Mouse (Mus musculus) intestine, embryonic 14.5 days (tissue): ENCODE measurements around the gene Rgs6. TPM values are rescaled to one million over a fixed set of nuclear protein-coding genes. Genes with fewer than 3 reads are reported as not detected.
A peak's percentile ranks its signal among the peaks of the same experiment; 100 is the strongest.

Experiments used
- ATAC-seq: fragments of 200-750 bp; cut with Nextera tagmentation; replicated peaks from 2 replicates; pipeline ENCODE4 v1.8.0; 2017; ENCODE audit warnings: low read depth, moderate number of reproducible peaks, moderate TSS enrichment, moderate library complexity; ENCODE audit not compliant: low FRiP score, low TSS enrichment
- DNase-seq: peaks from one replicate; pipeline ENCODE4 v3.0.0-alpha.2; 2018; ENCODE audit warnings: low spot score
- H3K27ac ChIP-seq: fragments of 300-500 bp; sonication (generic); 2 replicates; pipeline ENCODE4 v1.5.1; 2014; ENCODE audit warnings: low read depth, mild to moderate bottlenecking, control low read depth
- H3K27me3 ChIP-seq: fragments of 300-500 bp; sonication (generic); replicated peaks from 2 replicates; pipeline ENCODE4 v1.6.1; 2014; ENCODE audit warnings: low read length, control low read depth; ENCODE audit not compliant: control insufficient read depth, insufficient read depth
- H3K36me3 ChIP-seq: fragments of 300-500 bp; sonication (generic); 2 replicates; pipeline ENCODE4 v1.6.1; 2014; ENCODE audit warnings: low read length, control low read depth; ENCODE audit not compliant: control insufficient read depth, insufficient read depth
- H3K4me1 ChIP-seq: fragments of 300-500 bp; sonication (generic); replicated peaks from 2 replicates; pipeline ENCODE4 v1.6.1; 2014; ENCODE audit warnings: low read length, control low read depth, mixed read lengths; ENCODE audit not compliant: control insufficient read depth, insufficient read depth
- H3K4me2 ChIP-seq: fragments of 300-500 bp; sonication (generic); 2 replicates; pipeline ENCODE4 v1.6.1; 2014; ENCODE audit warnings: low read length
- H3K4me3 ChIP-seq: fragments of 300-500 bp; sonication (generic); 2 replicates; pipeline ENCODE4 v1.5.1; 2014; ENCODE audit warnings: low read depth, low read length, control low read depth, mixed read lengths
- H3K9ac ChIP-seq: fragments of 300-500 bp; sonication (generic); 2 replicates; pipeline ENCODE4 v1.6.1; 2014; ENCODE audit warnings: mild to moderate bottlenecking, low read length
- H3K9me3 ChIP-seq: fragments of 300-500 bp; sonication (generic); 2 replicates; pipeline ENCODE4 v1.6.1; 2016; ENCODE audit warnings: low read length, control low read depth; ENCODE audit not compliant: control insufficient read depth
- WGBS: fragments of 180-500 bp; shearing (Covaris S2); extraction: QIAGEN DNeasy Blood & Tissue Kit; methylation state at CpG from one replicate; pipeline ENCODE4 v1.1.7; 2014; 5-methylcytosine and 5-hydroxymethylcytosine counted together
- polyA plus RNA-seq: library from polyadenylated mRNA; unstranded; fragments of >200 nt; fragmentation: Nextera tagmentation; extraction: Ambion mirVana; gene quantifications from 2 replicates; pipeline ENCODE4 v1.2.1, GENCODE M21; 2014

The Rgs6 gene
- polyA plus RNA-seq, 1 experiment from 2014 or later = 1.9 TPM

DNA sequence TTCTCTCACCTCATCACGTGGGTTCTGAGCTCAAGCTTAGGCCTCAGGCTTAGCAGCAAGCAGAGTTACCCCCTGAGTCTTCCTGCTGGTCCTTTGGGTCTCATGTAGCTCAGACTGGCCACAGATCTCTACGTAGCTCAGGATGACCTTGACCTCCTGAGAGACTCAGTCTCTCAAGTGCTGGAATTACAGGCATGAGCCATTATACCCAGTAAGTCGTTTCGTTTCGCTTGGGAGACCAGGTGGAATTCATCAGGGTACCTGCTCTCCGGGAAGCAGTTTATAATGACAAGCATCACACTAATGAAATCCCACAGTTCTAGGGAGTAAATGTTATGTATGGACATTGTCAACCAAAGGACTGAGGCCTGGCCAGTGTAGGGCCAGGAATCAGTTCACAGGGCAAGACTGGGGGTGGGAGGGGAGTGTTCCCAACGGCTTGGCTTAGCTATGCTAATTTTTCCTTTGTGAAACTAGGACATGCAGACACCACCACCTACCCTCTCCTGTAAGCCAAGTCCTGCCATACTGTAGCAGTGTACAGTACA lies 670 bp upstream of the Rgs6 start:
- H3K9me3 ChIP-seq = no peaks in the 10 kb centered on the region
- H3K27me3 ChIP-seq = no peaks in the 10 kb centered on the region
- no peak overlapping the region for H3K27ac ChIP-seq
- WGBS = 46% methylated on average over 7 of the region's 7 CpGs
- no peaks in the 10 kb centered on the region; the same call in 1 of the 2 replicates for H3K4me1 ChIP-seq
- H3K4me3 ChIP-seq = no peak overlapping the region
- no peaks in the 10 kb centered on the region for H3K36me3 ChIP-seq
- no peak overlapping the region for H3K9ac ChIP-seq
- ATAC-seq = no peak
- no peak for DNase-seq
- H3K4me2 ChIP-seq = no peak overlapping the region

DNA sequence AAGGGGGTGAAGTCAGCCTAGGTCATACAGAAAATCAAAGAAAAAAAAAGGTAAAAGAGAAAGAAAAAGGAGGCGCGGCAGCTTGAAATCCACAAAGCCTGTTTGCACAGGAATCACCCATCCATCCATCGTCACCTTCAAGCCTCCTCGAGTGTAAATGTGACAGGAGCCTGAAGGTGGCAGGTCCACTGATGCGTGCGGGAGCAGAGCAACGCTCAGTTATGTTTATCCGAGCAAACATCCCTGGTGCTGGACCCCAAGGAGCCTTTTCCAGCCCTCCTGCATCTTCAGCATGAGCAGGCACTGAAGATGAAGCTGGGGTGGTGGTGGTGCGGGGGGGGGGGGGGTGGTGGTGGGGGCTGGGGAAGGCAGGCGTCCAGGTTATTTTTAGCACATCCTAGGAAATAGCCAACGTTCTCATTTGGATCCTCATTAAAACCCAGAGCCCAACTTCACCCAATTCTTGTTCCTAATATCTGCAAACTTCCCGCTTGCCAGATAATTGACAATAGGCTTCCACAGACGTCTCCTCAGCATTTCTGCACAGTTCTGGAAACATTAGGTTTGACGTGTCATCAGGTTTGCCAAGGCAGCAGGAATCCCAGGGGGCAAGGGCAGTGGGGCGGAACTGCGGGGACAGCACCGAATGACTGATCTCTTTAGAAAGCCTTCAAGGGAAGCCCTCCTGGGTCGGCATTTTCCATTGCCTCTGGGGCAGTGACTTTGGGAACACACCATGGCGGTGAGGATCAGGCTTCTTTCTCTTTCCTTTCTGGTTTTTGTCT lies 946 bp downstream of the Rgs6 start:
- ATAC-seq = no peak
- Histone ChIP-seq H3K27me3 (no peaks in the 10 kb centered on the region), H3K4me2 (no peak overlapping the region), H3K4me1 (no peaks in the 10 kb centered on the region; the same call in 1 of the 2 replicates), H3K9ac (no peak overlapping the region), H3K36me3 (no peaks in the 10 kb centered on the region), H3K9me3 (no peaks in the 10 kb centered on the region; the same call in 1 of the 2 replicates), H3K27ac (no peak overlapping the region), H3K4me3 (no peak overlapping the region)
- 40% methylated on average over 18 of the region's 19 CpGs for WGBS
- DNase-seq = no peak

DNA sequence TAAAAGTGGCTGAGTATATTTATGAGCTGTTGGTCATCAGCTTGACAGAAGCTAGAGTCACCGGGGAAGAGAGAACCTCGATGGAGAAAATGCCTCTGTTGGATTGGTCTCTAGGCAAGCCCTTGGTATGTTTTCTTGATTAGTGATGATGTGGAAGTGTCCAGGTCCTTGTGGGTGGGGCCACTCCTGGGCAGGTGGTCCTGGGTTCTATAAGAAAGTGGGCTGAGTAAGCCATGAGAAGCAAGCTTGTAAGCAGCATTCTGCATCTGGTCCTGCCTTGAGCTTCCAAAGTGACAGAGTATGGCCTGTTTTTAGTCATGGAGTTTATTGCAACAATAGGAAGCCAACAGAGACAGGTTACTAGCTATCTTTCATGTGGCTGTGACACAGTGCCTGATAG lies 10.9 kb downstream of the Rgs6 start:
- H3K4me3 ChIP-seq = no peak overlapping the region
- WGBS = 89% methylated on average over 2 of the region's 2 CpGs
- no peak for ATAC-seq

DNA sequence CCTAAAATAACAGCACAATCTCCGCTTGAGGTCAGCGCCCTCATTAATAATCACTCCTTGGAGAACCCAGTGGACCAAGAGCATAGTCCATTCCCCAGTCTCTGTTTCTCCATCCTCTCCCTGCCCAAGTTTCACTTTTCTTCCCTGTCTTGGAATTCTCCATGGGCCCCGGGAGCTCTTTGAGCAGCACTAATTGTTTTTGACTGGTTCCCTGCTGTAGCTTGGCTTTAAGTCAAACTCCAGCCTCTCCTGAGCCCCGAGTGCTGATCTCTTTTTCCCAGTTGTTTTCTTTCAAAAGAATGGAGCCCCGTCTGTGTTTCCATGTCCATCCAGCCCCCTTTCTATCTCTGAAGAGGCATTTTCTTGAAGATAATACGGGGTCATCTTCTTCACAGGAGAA lies 12.3 kb downstream of the Rgs6 start:
- Histone ChIP-seq H3K4me1 (no peaks in the 10 kb centered on the region), H3K4me3 (no peak overlapping the region), H3K27me3 (no peaks in the 10 kb centered on the region), H3K27ac (no peak overlapping the region), H3K36me3 (no peaks in the 10 kb centered on the region), H3K4me2 (no peak overlapping the region), H3K9ac (no peak overlapping the region), H3K9me3 (no peaks in the 10 kb centered on the region)
- WGBS = 75% methylated on average over 6 of the region's 6 CpGs
- DNase-seq = no peak
- ATAC-seq = no peak

More for the DNA sequence above, 10.9 kb downstream of the Rgs6 start:
- Histone ChIP-seq H3K27me3 (no peaks in the 10 kb centered on the region), H3K36me3 (no peaks in the 10 kb centered on the region), H3K9me3 (no peaks in the 10 kb centered on the region), H3K27ac (no peak overlapping the region), H3K4me1 (no peaks in the 10 kb centered on the region), H3K9ac (no peak overlapping the region), H3K4me2 (no peak overlapping the region)
- DNase-seq = no peak

DNA sequence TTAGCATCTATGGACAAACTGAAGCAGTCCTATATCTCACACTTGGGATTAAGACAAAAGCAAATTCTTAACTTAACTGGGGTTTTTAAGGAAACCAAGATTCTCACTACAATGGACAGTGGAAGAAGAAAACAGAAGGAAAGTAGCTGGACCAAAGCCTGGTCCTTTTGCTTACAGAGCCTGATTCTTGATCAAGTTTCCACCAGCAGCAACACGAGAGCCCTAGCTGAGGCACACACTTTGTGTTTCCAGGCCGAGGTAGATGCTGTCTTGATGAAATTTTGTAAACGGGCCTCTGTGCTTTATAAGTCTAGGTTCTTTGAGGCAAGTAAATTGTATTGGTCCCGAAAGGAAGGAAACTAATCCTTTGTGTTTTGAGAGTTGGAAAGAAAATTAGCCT lies 14.7 kb downstream of the Rgs6 start:
- Histone ChIP-seq H3K4me2 (no peak overlapping the region), H3K27ac (no peak overlapping the region), H3K27me3 (no peaks in the 10 kb centered on the region), H3K4me1 (no peaks in the 10 kb centered on the region), H3K36me3 (no peaks in the 10 kb centered on the region), H3K4me3 (no peak overlapping the region), H3K9ac (no peak overlapping the region), H3K9me3 (no peaks in the 10 kb centered on the region)
- no peak for ATAC-seq
- DNase-seq = no peak
- WGBS = 80% methylated on average over 4 of the region's 4 CpGs

DNA sequence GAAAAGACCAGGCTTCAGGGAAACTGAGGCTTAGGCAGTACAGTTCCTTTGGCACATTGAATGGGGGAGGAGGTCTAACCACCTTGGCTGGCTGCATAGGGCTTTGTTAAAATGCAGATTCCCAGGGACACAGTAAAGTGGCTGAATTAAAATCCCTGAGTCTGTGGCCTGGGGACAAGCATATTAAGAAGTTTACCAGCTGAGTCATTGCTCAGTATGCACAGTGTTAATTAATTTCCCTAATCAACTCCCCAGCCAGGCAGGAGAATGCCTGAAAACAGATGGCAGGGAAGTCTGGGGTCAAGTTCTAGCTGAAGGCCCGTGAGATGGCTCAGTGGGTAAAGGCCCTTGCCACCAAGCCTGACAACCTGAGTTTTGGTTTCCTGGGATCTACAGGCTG lies 15.2 kb downstream of the Rgs6 start:
- no peak for ATAC-seq
- no peak overlapping the region for H3K9ac ChIP-seq
- H3K27me3 ChIP-seq = no peaks in the 10 kb centered on the region

DNA sequence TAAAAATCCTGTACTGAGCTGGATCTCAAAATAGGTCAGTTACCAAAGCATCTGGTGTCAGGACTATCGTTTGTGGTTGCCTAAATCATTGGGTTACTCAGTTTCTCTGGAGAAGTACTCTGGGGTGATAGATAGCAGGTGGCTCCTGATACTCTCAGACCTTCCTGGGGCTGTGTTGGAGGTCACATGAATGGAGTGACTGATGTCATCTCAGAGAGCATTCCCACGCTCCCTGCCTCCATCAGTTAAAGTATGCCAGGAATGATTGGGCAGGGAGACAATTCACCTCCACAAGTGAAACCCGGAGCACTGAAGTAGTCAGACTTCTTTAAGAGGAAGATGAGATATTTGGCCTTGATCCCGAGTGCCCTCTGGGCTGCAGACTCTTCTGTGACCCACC lies 15.9 kb downstream of the Rgs6 start:
- Histone ChIP-seq H3K36me3 (no peaks in the 10 kb centered on the region), H3K27ac (no peak overlapping the region), H3K4me2 (no peak overlapping the region), H3K4me1 (no peaks in the 10 kb centered on the region), H3K9me3 (no peaks in the 10 kb centered on the region), H3K27me3 (no peaks in the 10 kb centered on the region), H3K4me3 (no peak overlapping the region), H3K9ac (no peak overlapping the region)
- ATAC-seq (no peak), DNase-seq (no peak)
- WGBS = 58% methylated on average over 4 of the region's 4 CpGs

More for the DNA sequence above, 15.2 kb downstream of the Rgs6 start:
- DNase-seq = no peak
- Histone ChIP-seq H3K4me3 (no peak overlapping the region), H3K27ac (no peak overlapping the region), H3K4me2 (no peak overlapping the region), H3K9me3 (no peaks in the 10 kb centered on the region), H3K4me1 (no peaks in the 10 kb centered on the region), H3K36me3 (no peaks in the 10 kb centered on the region)
- WGBS = 71% methylated on average over 1 of the region's 1 CpGs

DNA sequence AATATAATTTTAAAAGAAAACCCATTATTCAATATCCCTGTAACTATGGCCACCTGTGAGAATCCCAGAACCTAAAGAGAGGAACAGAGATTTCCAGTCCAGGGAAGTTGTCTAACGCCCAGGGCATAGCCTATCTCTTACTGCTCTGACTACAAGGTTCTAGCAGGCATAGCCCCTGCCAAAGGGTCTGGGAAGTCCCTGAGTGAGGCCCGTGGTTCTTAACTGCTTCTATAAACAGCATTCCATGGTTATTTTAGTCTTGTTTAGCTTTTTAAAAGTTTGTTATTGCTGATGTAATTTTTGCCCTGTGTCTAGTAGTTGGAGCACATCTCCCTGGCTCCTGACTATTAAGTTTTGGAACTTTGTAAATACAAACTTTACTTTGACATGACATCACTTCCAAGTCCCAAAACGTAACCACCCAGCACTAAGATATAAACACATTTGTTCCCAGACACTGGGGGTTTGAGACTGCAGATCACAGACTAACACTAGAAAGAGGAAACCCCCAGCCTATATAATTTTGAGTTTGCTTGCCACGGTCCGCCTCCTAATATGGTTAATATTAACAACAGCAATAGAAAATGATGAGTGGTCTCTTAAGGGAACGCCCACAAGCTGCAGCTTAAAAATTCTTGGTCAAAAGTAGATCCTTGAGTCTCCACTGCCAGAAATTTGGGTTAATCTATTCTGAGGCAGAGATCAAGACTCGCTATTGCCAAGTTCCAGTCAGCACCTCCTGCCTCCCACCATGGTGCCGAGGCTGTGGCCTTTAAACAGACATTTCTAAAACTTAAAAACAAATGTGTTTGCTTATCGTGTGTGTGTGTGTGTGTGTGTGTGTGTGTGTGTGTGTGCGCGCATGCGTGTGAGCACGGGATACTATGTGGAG lies 24.9 kb downstream of the Rgs6 start:
- Histone ChIP-seq H3K9me3 (no peaks in the 10 kb centered on the region), H3K4me2 (no peak overlapping the region), H3K4me3 (no peak overlapping the region), H3K27ac (peak overlapping the region; percentile 33; the same call in 1 of the 2 replicates), H3K36me3 (no peaks in the 10 kb centered on the region), H3K9ac (no peak overlapping the region), H3K27me3 (peaks cover 27% of the 10 kb centered on the region), H3K4me1 (peaks cover 4% of the 10 kb centered on the region)
- DNase-seq = no peak
- no peak for ATAC-seq
- WGBS = 67% methylated on average over 13 of the region's 13 CpGs
